Mouse (Mus musculus) lung, postnatal 0 days (tissue): ENCODE measurements around the gene Cacna1d.

ENCODE experiments used
- CTCF ChIP-seq: IDR thresholded peaks from 2 replicates; pipeline ENCODE4 v1.5.1; 2016; ENCODE audit warnings: antibody characterized with exemption, mild to moderate bottlenecking
- EP300 ChIP-seq: IDR thresholded peaks from 2 replicates; pipeline ENCODE4 v1.6.1; 2016; ENCODE audit warnings: antibody characterized with exemption, mild to moderate bottlenecking, control low read depth

DNA sequence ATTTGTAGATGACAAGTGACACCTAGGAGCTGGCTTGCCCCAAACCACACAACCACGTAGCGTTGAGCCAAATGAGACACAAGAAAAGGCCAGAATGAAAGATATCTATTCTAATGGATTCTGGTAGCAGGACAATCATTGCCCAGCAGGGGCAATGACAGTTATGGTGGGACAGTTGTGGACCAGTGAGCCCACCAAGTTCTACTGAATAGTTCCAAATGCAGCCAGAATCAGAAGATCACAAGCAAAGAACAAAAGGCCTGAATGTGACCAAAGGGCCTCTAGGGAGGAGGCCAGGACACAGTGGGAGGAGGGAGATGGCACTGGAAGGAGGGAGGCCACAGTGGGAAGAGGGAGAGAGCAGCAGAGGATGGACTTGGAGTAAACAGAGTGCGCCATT lies 134.8 kb downstream of the Cacna1d start:
- TF ChIP-seq CTCF (no peak), EP300 (no peak)
